Mouse (Mus musculus) urinary bladder, adult 2 months (tissue): ENCODE measurements around the gene Tfpi. TPM values are rescaled to one million over a fixed set of nuclear protein-coding genes. Genes with fewer than 3 reads are reported as not detected.
"Not testable (repeated sequence)": the region's sequence is repeated elsewhere in the genome, so short reads cannot be mapped to it uniquely, and the experiment has no call there.

Experiments used
- DNase-seq: peaks from one replicate; pipeline ENCODE4 v3.0.0; 2022; ENCODE audit warnings: low spot score
- polyA plus RNA-seq: library from polyadenylated mRNA; depleted of rRNA; stranded (reverse); fragments of >200 nt; gene quantifications from 2 replicates; pipeline ENCODE4 v1.2.3, GENCODE M21; 2012; rRNA removed

The Tfpi gene
- polyA plus RNA-seq, 1 experiment = 21.8 TPM

GRCm38 (mm10) chr2:84388537-84388936 lies 88.0 kb downstream of the Tfpi start:
- not testable (repeated sequence) for DNase-seq

DNA sequence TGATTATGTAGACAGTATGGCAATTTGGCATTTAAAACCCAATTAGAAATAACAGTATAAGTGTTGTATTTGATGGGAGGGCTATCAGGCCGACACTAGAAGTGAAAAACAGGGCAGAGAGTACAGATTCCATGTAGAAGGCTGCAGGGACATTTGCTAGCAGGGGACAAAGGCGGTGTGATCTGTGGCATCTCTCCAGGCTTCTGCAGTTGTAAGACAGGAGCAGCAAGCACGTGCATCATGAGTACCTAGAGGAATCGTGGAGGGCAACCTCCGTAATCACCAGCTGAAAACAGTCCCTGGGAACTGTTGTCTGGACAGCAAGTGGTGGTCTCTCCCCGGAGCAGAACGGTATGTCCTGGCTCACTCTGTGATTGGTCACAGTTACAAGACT lies 88.6 kb downstream of the Tfpi start:
- DNase-seq = no peak

DNA sequence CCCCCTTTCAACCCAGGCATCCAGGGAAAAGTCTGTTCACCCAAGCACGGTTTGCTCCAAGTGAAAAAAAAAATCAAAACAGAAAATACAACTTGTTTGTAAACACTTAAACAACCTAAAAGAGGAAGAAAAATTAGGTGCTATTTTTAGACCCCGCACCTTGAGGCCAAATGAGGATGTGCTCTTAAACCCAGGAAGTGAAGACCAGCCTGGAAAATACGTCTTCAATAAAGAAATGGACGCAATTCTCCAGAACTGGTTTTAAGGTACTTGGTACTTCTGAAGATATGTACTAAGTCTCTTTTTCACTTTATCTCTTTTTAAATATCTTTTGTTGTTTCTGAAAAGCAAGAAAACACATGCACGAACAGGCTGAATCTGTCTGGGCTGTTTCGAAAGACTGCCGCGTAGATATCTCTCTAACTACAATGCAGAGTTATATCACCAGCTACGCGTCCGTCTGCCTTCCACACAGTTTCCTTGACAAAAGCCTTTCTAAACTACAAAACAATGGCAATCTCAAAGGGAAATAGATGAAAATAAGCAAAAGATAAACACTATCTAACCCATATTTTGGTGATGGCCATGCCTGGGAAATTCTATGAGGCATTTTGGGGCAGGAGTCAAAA lies 89.1 kb downstream of the Tfpi start:
- DNase-seq = no peak

DNA sequence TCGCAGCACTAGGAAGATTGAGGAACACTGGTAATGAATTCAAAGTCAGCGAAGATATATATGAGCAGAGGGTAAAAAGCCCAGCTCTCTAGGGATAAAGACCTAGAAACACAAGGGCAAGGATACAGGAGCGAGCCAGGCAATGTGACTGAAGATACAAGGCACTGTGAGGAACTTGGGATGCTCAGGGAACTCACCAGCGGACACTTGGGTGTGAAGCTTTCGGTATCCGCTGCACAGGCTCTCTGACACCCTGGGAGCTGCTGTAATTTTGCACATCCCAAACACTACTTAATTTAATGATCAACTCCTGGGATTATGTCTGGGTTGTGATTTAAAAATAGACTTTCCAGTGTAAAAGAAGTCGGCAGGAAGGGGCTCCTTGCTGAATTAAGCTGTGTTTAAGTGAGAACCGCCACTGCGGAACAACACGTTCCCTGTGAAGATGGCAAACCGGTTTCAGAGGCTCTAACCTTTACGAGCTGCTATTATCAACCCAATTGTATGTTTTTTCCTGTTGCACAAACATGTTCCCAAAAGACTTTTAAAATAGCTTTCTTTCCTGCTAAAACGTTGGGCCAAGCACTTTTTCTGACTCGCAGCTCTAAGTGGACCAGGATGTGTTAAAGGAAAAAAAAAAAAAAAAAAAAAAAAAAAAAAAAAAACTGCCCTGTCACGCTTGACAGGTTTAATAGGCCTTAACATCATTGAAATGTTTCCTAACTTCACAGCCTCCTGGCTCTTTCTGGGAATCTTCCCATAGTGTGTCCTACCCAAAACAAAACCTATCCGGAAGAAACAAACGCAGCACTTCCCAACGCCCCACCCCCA lies 89.8 kb downstream of the Tfpi start:
- no peak for DNase-seq

DNA sequence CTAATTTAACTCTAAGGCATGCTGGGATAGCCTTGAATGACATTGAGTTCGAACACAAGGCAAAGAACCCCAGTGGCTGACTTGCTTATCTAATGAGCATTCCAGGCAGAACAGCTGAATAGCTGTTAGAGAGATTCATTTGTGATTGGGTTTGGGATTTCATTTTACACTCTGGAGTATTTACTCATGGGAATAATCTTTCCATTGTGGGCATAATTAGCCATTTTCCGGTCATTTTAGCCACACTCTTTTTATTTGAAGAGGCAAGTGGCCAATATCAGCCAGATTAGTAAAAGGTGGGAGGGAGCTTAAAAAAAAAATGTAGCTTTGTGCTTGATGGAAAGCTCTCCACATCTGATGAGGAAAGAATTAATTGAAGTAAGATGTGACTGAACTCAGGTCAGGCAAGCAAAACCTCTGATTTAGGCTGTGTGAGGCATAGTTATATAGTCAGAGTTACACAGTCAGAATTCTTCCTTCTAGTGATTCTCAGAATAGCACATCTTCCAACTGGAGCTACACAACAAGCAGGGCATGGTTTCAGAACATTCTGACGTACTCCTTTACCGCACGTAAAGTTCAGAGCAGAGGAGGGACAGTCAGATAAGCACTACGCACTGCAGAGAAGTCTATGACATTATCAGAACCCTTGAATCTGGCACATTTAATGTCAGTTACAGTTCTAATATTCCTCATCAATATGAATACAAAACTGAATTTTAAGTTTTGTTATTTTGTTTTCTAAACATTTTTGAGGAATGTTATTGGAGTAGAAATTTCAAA lies 91.5 kb downstream of the Tfpi start:
- no peak for DNase-seq

- DNase-seq = no peak
These were observed 92.7 kb downstream of the Tfpi start for GRCm38 (mm10) chr2:84383828-84384227.

Other genes with a start within 250 kb of the Tfpi start
- 23.0 and 24.8 TPM in 2 replicates for gene Calcrl, start 51.4 kb downstream of the Tfpi start, polyA plus RNA-seq
- gene Ctnnd1, start 174.0 kb upstream of the Tfpi start, polyA plus RNA-seq = 85.0 and 89.4 TPM in 2 replicates
- not detected in 2 replicates for gene Btbd18, start 182.3 kb upstream of the Tfpi start, polyA plus RNA-seq
- 46.1 and 59.1 TPM in 2 replicates for gene Selenoh, start 194.0 kb upstream of the Tfpi start, polyA plus RNA-seq
- not detected in 2 replicates for gene Gm28635, start 201.3 kb upstream of the Tfpi start, polyA plus RNA-seq
- 18.3 and 20.1 TPM in 2 replicates for gene Med19, start 201.6 kb upstream of the Tfpi start, polyA plus RNA-seq
- 63.6 and 67.7 TPM in 2 replicates for gene Tmx2, start 202.4 kb upstream of the Tfpi start, polyA plus RNA-seq
- gene Zdhhc5, start 238.4 kb upstream of the Tfpi start, polyA plus RNA-seq = 41.3 and 46.0 TPM in 2 replicates